Mouse (Mus musculus) ES-E14 (cell line): Measurements from ENCODE around the gene Ostm1. TPM values are rescaled to one million over a fixed set of nuclear protein-coding genes. Genes with fewer than 3 reads are reported as not detected.
A peak's percentile ranks its signal among the peaks of the same experiment; 100 is the strongest.

ENCODE experiments used
- DNase-seq: peaks from one replicate; pipeline ENCODE4 v3.0.0-alpha.2; 2013; ENCODE audit warnings: low read depth, low spot score
- H3K27ac ChIP-seq: 2 replicates; pipeline ENCODE4 v1.5.1; 2012; ENCODE audit warnings: low read depth, mild to moderate bottlenecking, low read length, moderate library complexity, mixed read lengths; ENCODE audit not compliant: poor library complexity, insufficient read depth, severe bottlenecking
- H3K36me3 ChIP-seq: 2 replicates; pipeline ENCODE4 v1.6.1; 2012; ENCODE audit warnings: mild to moderate bottlenecking, low read length, moderate library complexity, mixed read lengths; ENCODE audit not compliant: control insufficient read depth, poor library complexity, insufficient read depth, severe bottlenecking
- H3K4me1 ChIP-seq, 2 experiments: fragments of 150-350 bp in 1 of 2; sonication (generic) in 1 of 2; 2 replicates each; pipeline ENCODE4 v1.6.1; 2012; ENCODE audit warnings: low read length in 2 of 2, mild to moderate bottlenecking in 1 of 2, mixed read lengths in 1 of 2; ENCODE audit not compliant: control insufficient read depth in 2 of 2, insufficient read depth in 2 of 2, poor library complexity in 1 of 2
- H3K4me3 ChIP-seq, 2 experiments: fragments of 150-350 bp in 1 of 2; sonication (generic) in 1 of 2; 2 replicates each; pipeline ENCODE4 v1.5.1; 2012; ENCODE audit warnings: low read length in 2 of 2, low read depth in 1 of 2, mild to moderate bottlenecking in 1 of 2, mixed read lengths in 1 of 2; ENCODE audit not compliant: insufficient read depth in 1 of 2, poor library complexity in 1 of 2, severe bottlenecking in 1 of 2
- H3K9ac ChIP-seq: 2 replicates; pipeline ENCODE4 v1.6.1; 2012; ENCODE audit warnings: low read depth, mild to moderate bottlenecking, low read length, mixed read lengths; ENCODE audit not compliant: poor library complexity, insufficient read depth, severe bottlenecking
- H3K9me3 ChIP-seq: fragments of 150-350 bp; sonication (generic); 2 replicates; pipeline ENCODE4 v1.6.1; 2012; ENCODE audit warnings: low read depth, mild to moderate bottlenecking, low read length; ENCODE audit not compliant: control insufficient read depth, insufficient read depth
- CHD2 ChIP-seq: IDR thresholded peaks from 2 replicates; pipeline ENCODE4 v1.6.1; 2014; ENCODE audit warnings: mild to moderate bottlenecking, low read depth, low read length, inconsistent platforms
- HCFC1 ChIP-seq: IDR thresholded peaks from 2 replicates; pipeline ENCODE4 v1.6.1; 2012; ENCODE audit warnings: low read length, inconsistent platforms, borderline replicate concordance; ENCODE audit not compliant: insufficient read depth
- MAFK ChIP-seq: IDR thresholded peaks from 2 replicates; pipeline ENCODE4 v1.6.1; 2014; ENCODE audit warnings: mild to moderate bottlenecking, low read depth, low read length, inconsistent platforms; ENCODE audit not compliant: insufficient read depth
- ZC3H11A ChIP-seq: IDR thresholded peaks from 2 replicates; pipeline ENCODE4 v1.6.1; 2012; ENCODE audit warnings: low read depth, mild to moderate bottlenecking, inconsistent platforms, low read length, borderline replicate concordance
- ZNF384 ChIP-seq: IDR thresholded peaks from 2 replicates; pipeline ENCODE4 v1.6.1; 2012; ENCODE audit warnings: low read depth, low read length, inconsistent platforms
- in situ Hi-C, 2 experiments: fragments of 600-800 bp; cut with MboI; formaldehyde crosslinking; loops; one replicate each; pipeline ENCODE4 v1.15.1; 2025; ENCODE audit warnings: low sequenced_read_pairs in 2 of 2, inconsistent platforms in 1 of 2; ENCODE audit not compliant: unreplicated experiment in 2 of 2
- total RNA-seq: library from RNA; depleted of rRNA; stranded (reverse); fragments of 300-350 nt; gene quantifications from 2 replicates; pipeline ENCODE4 v1.2.3, GENCODE M21; 2012

Gene Ostm1
- total RNA-seq, 1 experiment, result 19.7 TPM

- H3K4me1 ChIP-seq, result peaks cover 0 to 2% of the 10 kb centered on the region in 2 experiments; a peak in 1 of 4 replicates
- H3K27ac ChIP-seq, result no peak overlapping the region
- TF ChIP-seq HCFC1 (no peak), ZC3H11A (no peak), CHD2 (no peak), ZNF384 (no peak), MAFK (no peak)
Measured at GRCm38 (mm10) chr10:42579475-42580130, 4.0 kb upstream of the Ostm1 start.

GRCm38 (mm10) chr10:42580131-42580950 is 3.3 kb upstream of the Ostm1 start:
- H3K36me3 ChIP-seq, result no peaks in the 10 kb centered on the region
- no peak overlapping the region for H3K27ac ChIP-seq
- no peak for DNase-seq
- no peak overlapping the region for H3K9ac ChIP-seq
- H3K4me3 ChIP-seq, result peak overlapping the region in 1 of 2 experiments; percentile 12; a peak in 2 of 4 replicates
- no peaks in the 10 kb centered on the region; a peak in 1 of 4 replicates for H3K4me1 ChIP-seq
- no peaks in the 10 kb centered on the region for H3K9me3 ChIP-seq
- in situ Hi-C loops, result loop anchor here in 1 of 2 experiments (10.0 kb wide), 1 partner anchor 276 kb away; no protein-coding TSS in a partner anchor
- no peak for TF ChIP-seq MAFK
- TF ChIP-seq CHD2, result no peak
- no peak for TF ChIP-seq ZC3H11A

More at GRCm38 (mm10) chr10:42579475-42580130, 4.0 kb upstream of the Ostm1 start:
- Histone ChIP-seq H3K36me3 (no peaks in the 10 kb centered on the region), H3K4me3 (peak overlapping the region; percentile 4 to 12; a peak in 2 of 4 replicates), H3K9me3 (no peaks in the 10 kb centered on the region), H3K9ac (no peak overlapping the region)
- DNase-seq, result no peak
- in situ Hi-C loops, result loop anchor here in 1 of 2 experiments (10.0 kb wide), 1 partner anchor 275 kb away; no protein-coding TSS in a partner anchor

GRCm38 (mm10) chr10:42580951-42581277 is 2.7 kb upstream of the Ostm1 start:
- DNase-seq, result no peak
- TF ChIP-seq CHD2, result no peak
- no peak for TF ChIP-seq HCFC1
- TF ChIP-seq ZC3H11A, result no peak
- no peak for TF ChIP-seq MAFK
- no peak for TF ChIP-seq ZNF384
- H3K9ac ChIP-seq, result no peak overlapping the region
- in situ Hi-C loops, result loop anchor here in 1 of 2 experiments (10.0 kb wide), 1 partner anchor 276 kb away; no protein-coding TSS in a partner anchor
- no peaks in the 10 kb centered on the region for H3K9me3 ChIP-seq
- H3K4me3 ChIP-seq, result no peak overlapping the region
- no peaks in the 10 kb centered on the region; a peak in 1 of 4 replicates for H3K4me1 ChIP-seq
- H3K36me3 ChIP-seq, result no peaks in the 10 kb centered on the region
- H3K27ac ChIP-seq, result no peak overlapping the region

- no peaks in the 10 kb centered on the region for H3K9me3 ChIP-seq
- no peaks in the 10 kb centered on the region; a peak in 1 of 4 replicates for H3K4me1 ChIP-seq
- TF ChIP-seq MAFK (no peak), HCFC1 (no peak), ZC3H11A (no peak), CHD2 (no peak), ZNF384 (no peak)
- H3K36me3 ChIP-seq, result no peaks in the 10 kb centered on the region
- H3K27ac ChIP-seq, result no peak overlapping the region
- H3K4me3 ChIP-seq, result peak overlapping the region; percentile 4 to 17; a peak in 2 of 4 replicates
- in situ Hi-C loops, result loop anchor here in 1 of 2 experiments (10.0 kb wide), 1 partner anchor 277 kb away; no protein-coding TSS in a partner anchor
- no peak overlapping the region for H3K9ac ChIP-seq
- no peak for DNase-seq
Measured at GRCm38 (mm10) chr10:42581694-42582565, 1.7 kb upstream of the Ostm1 start.
